Mouse (Mus musculus): ENCODE measurements around the gene Slc4a1ap. TPM values are rescaled to one million over a fixed set of nuclear protein-coding genes. Genes with fewer than 3 reads are reported as not detected.

Gene Slc4a1ap
- total and polyA plus RNA-seq, 3 experiments = 41.6 to 523 (median 41.7) TPM

GRCm38 (mm10) chr5:31564976-31565375, 38.2 kb downstream of the Slc4a1ap start:
- no peaks in the 10 kb centered on the region for H3K79me2 ChIP-seq (ENCODE audit: control insufficient read depth, insufficient read depth, low read length, poor library complexity)

GRCm38 (mm10) chr5:31566026-31566425, 39.2 kb downstream of the Slc4a1ap start:
- Histone ChIP-seq H3K4me1 (ENCODE audit: control insufficient read depth in 1 of 2, insufficient read depth in 2 of 2, low read length in 2 of 2) (peaks cover 0 to 10% of the 10 kb centered on the region in 2 experiments; a peak in 2 of 4 replicates), H3K36me3 (ENCODE audit: control insufficient read depth in 1 of 2, insufficient read depth in 2 of 2, low read length in 2 of 2) (peaks cover 0 to 12% of the 10 kb centered on the region in 2 experiments; a peak in 2 of 4 replicates), H3K27me3 (ENCODE audit: control insufficient read depth in 1 of 2, insufficient read depth in 2 of 2, low read length in 2 of 2) (no peaks in the 10 kb centered on the region), H3K27ac (ENCODE audit: control insufficient read depth, low read depth, low read length) (no peak overlapping the region), H3K4me3 (ENCODE audit: control insufficient read depth in 1 of 2, insufficient read depth in 1 of 2, low read depth in 2 of 2, low read length in 2 of 2) (no peak overlapping the region), H3K79me2 (ENCODE audit: control insufficient read depth, insufficient read depth, low read length, poor library complexity) (no peaks in the 10 kb centered on the region), H3K9me3 (replicated peaks; ENCODE audit: insufficient read depth, low read length) (no peaks in the 10 kb centered on the region), H3K9ac (ENCODE audit: control insufficient read depth, low read depth, low read length, poor library complexity, severe bottlenecking) (no peak overlapping the region)
- DNase-seq (ENCODE audit: low read depth, low spot score) = no peak
- TF ChIP-seq MAX (IDR thresholded peaks at IDR 0.05; ENCODE audit: low read length) (no peak), CTCF (IDR thresholded peaks at IDR 0.05 in 2 of 3, conservative IDR thresholded peaks at IDR 0.05 in 1 of 3; ENCODE audit: control insufficient read depth in 1 of 3, insufficient read depth in 1 of 3, low read depth in 2 of 3, low read length in 3 of 3, poor library complexity in 1 of 3, severe bottlenecking in 1 of 3) (no peak), ZC3H11A (IDR thresholded peaks at IDR 0.05; ENCODE audit: low read depth, low read length) (no peak), RAD21 (IDR thresholded peaks at IDR 0.05; ENCODE audit: low read depth, low read length) (no peak), GATA1 (IDR thresholded peaks at IDR 0.05; ENCODE audit: low read depth, low read length) (no peak), POLR2A (IDR thresholded peaks at IDR 0.05; ENCODE audit: control insufficient read depth in 1 of 2, insufficient read depth in 1 of 2, low read depth in 1 of 2, low read length in 2 of 2, poor library complexity in 1 of 2) (no peak), MYB (IDR thresholded peaks at IDR 0.05; ENCODE audit: low read depth, low read length) (no peak), ETS1 (IDR thresholded peaks at IDR 0.05; ENCODE audit: low read depth, low read length) (no peak), BHLHE40 (IDR thresholded peaks at IDR 0.05; ENCODE audit: borderline replicate concordance, low read depth, low read length) (no peak), ZNF384 (IDR thresholded peaks at IDR 0.05; ENCODE audit: low read depth, low read length) (no peak), ZMIZ1 (IDR thresholded peaks at IDR 0.05; ENCODE audit: low read depth, low read length) (no peak), GABPA (IDR thresholded peaks at IDR 0.05; ENCODE audit: low read depth, low read length) (no peak), TBP (IDR thresholded peaks at IDR 0.05; ENCODE audit: low read depth, low read length) (no peak), USF2 (IDR thresholded peaks at IDR 0.05; ENCODE audit: borderline replicate concordance in 1 of 2, insufficient read depth in 1 of 2, low read depth in 1 of 2, low read length in 2 of 2) (no peak)

More at GRCm38 (mm10) chr5:31564976-31565375, 38.2 kb downstream of the Slc4a1ap start:
- Histone ChIP-seq H3K9me3 (replicated peaks; ENCODE audit: insufficient read depth, low read length) (no peaks in the 10 kb centered on the region), H3K27ac (ENCODE audit: control insufficient read depth, low read depth, low read length) (no peak overlapping the region), H3K36me3 (ENCODE audit: control insufficient read depth in 1 of 2, insufficient read depth in 2 of 2, low read length in 2 of 2) (peaks cover 0 to 8% of the 10 kb centered on the region in 2 experiments; a peak in 2 of 4 replicates), H3K27me3 (ENCODE audit: control insufficient read depth in 1 of 2, insufficient read depth in 2 of 2, low read length in 2 of 2) (no peaks in the 10 kb centered on the region), H3K4me1 (ENCODE audit: control insufficient read depth in 1 of 2, insufficient read depth in 2 of 2, low read length in 2 of 2) (peaks cover 0 to 6% of the 10 kb centered on the region in 2 experiments; a peak in 2 of 4 replicates), H3K4me3 (ENCODE audit: control insufficient read depth in 1 of 2, insufficient read depth in 1 of 2, low read depth in 2 of 2, low read length in 2 of 2) (no peak overlapping the region), H3K9ac (ENCODE audit: control insufficient read depth, low read depth, low read length, poor library complexity, severe bottlenecking) (no peak overlapping the region)
- no peak for TF ChIP-seq ZMIZ1 (IDR thresholded peaks at IDR 0.05; ENCODE audit: low read depth, low read length)
- no peak for TF ChIP-seq GABPA (IDR thresholded peaks at IDR 0.05; ENCODE audit: low read depth, low read length)
- no peak for TF ChIP-seq MYC (IDR thresholded peaks at IDR 0.05; ENCODE audit: low read depth, low read length)
- TF ChIP-seq MAZ (IDR thresholded peaks at IDR 0.05; ENCODE audit: low read depth, low read length) = no peak
- no peak for TF ChIP-seq JUND (IDR thresholded peaks at IDR 0.05; ENCODE audit: low read depth, low read length)
- no peak for TF ChIP-seq ZC3H11A (IDR thresholded peaks at IDR 0.05; ENCODE audit: low read depth, low read length)
- no peak for TF ChIP-seq TBP (IDR thresholded peaks at IDR 0.05; ENCODE audit: low read depth, low read length)
- no peak for TF ChIP-seq HCFC1 (IDR thresholded peaks at IDR 0.05; ENCODE audit: low read depth, low read length)
- TF ChIP-seq USF1 (IDR thresholded peaks at IDR 0.05; ENCODE audit: low read depth, low read length) = no peak
- DNase-seq (ENCODE audit: low read depth, low spot score) = no peak
